ENCODE assay signal across 8 mouse cellular contexts in genomic region chr5:124426475-124427071, GRCm38 (mm10). TPM values are rescaled to one million over a fixed set of nuclear protein-coding genes. Genes with fewer than 3 reads are reported as not detected.
DNase-seq lines count a peak whose midpoint lies in the region; ATAC-seq and TF ChIP-seq lines count a peak whose summit lies in the region.

No protein-coding gene starts in this region.

- peaks cover 48% of the 10 kb centered on the region for H3K4me1 ChIP-seq in E14TG2a.4 (replicated peaks; ENCODE audit: low read depth, low read length)
- peaks cover 8% of the 10 kb centered on the region for H3K4me1 ChIP-seq in forebrain, embryonic 14.5 days (ENCODE audit: control insufficient read depth, insufficient read depth, low read length)
- H3K4me1 ChIP-seq in liver, embryonic 13.5 days (replicated peaks) = peaks cover 38% of the 10 kb centered on the region

- no peak for TF ChIP-seq CTCF in E14TG2a.4 (conservative IDR thresholded peaks at IDR 0.05; ENCODE audit: low read length)

- ATAC-seq in forebrain, embryonic 14.5 days = no peak
- no peak for ATAC-seq in liver, embryonic 13.5 days (ENCODE audit: low read depth)
- ATAC-seq in erythroid progenitor cell, adult 5-6 weeks (replicated peaks; ENCODE audit: low FRiP score, poor library complexity, severe bottlenecking) = no peak

- peak overlapping the region; percentile 69; the same call in 1 of the 2 replicates for H3K9ac ChIP-seq in forebrain, embryonic 14.5 days (ENCODE audit: low read length)
- peak overlapping the region; percentile 56 for H3K9ac ChIP-seq in liver, embryonic 13.5 days

- no peaks in the 10 kb centered on the region for H3K9me3 ChIP-seq in E14TG2a.4 (ENCODE audit: low read length)
- no peaks in the 10 kb centered on the region for H3K9me3 ChIP-seq in forebrain, embryonic 14.5 days (replicated peaks; ENCODE audit: control insufficient read depth, low read length)
- no peaks in the 10 kb centered on the region for H3K9me3 ChIP-seq in liver, embryonic 13.5 days (replicated peaks)

- H3K36me3 ChIP-seq in E14TG2a.4 (ENCODE audit: insufficient read depth, low read length) = peaks cover 15% of the 10 kb centered on the region
- no peaks in the 10 kb centered on the region for H3K36me3 ChIP-seq in forebrain, embryonic 14.5 days (ENCODE audit: control insufficient read depth, insufficient read depth, low read length)
- peaks cover 11% of the 10 kb centered on the region; the same call in 1 of the 2 replicates for H3K36me3 ChIP-seq in liver, embryonic 13.5 days

- H3K4me2 ChIP-seq in forebrain, embryonic 14.5 days (ENCODE audit: low read length) = peak overlapping the region; percentile 47
- H3K4me2 ChIP-seq in liver, embryonic 13.5 days = peak overlapping the region; percentile 86

- H3K27ac ChIP-seq in forebrain, embryonic 14.5 days (ENCODE audit: low read depth, low read length) = 0 out of 2 replicates have a peak overlapping the region, but pooled peaks have one; percentile 89
- H3K27ac ChIP-seq in liver, embryonic 13.5 days = peak overlapping the region; percentile 70

- peak; percentile 89 for DNase-seq in heart, adult 11 months
- no peak for DNase-seq in heart, postnatal 4 days
- no peak for DNase-seq in forebrain, embryonic 14.5 days (ENCODE audit: low spot score)
- no peak for DNase-seq in liver, embryonic 13.5 days
- no peak for DNase-seq in thymus, postnatal 14 days
- no peak for DNase-seq in adrenal gland, postnatal 25 days

- H3K4me3 ChIP-seq in E14TG2a.4 (replicated peaks; ENCODE audit: low read length) = peak overlapping the region; percentile 100
- peak overlapping the region; percentile 99 for H3K4me3 ChIP-seq in forebrain, embryonic 14.5 days (ENCODE audit: low read depth, low read length)
- peak overlapping the region; percentile 100 for H3K4me3 ChIP-seq in liver, embryonic 13.5 days (replicated peaks)

- WGBS in forebrain, embryonic 14.5 days = 93% methylated on average over 10 of the region's 10 CpGs
- WGBS in liver, embryonic 13.5 days (ENCODE audit: insufficient replicate concordance) = 81% methylated on average over 10 of the region's 10 CpGs

- H3K27me3 ChIP-seq in E14TG2a.4 (ENCODE audit: insufficient read depth, low read length) = no peaks in the 10 kb centered on the region
- H3K27me3 ChIP-seq in forebrain, embryonic 14.5 days (replicated peaks; ENCODE audit: control insufficient read depth, insufficient read depth, low read length) = no peaks in the 10 kb centered on the region
- no peaks in the 10 kb centered on the region for H3K27me3 ChIP-seq in liver, embryonic 13.5 days

RNA-seq across cellular contexts. Expression of gene Sbno1, which starts 0.8 kb away (rescaled TPM):
- 10 to 100 TPM; 72.7 to 76.8 TPM for total RNA-seq in heart, postnatal 4 days (2021)
- 64.7 and 85.1 TPM in 2 replicates for polyA plus RNA-seq in forebrain, embryonic 14.5 days (2014; fragmentation: Nextera tagmentation; extraction: Ambion mirVana)
- 50.7 and 64.9 TPM in 2 replicates for polyA plus RNA-seq in liver, embryonic 13.5 days (2015; fragmentation: Nextera tagmentation; extraction: Ambion mirVana)
- 43.6 and 59.9 TPM in 2 replicates for total RNA-seq in erythroid progenitor cell, adult 5-6 weeks (2015; ENCODE audit: low replicate concordance)
- 84.5 and 106 TPM in 2 replicates for total RNA-seq in erythroid progenitor cell, adult 5-6 weeks (2017; ENCODE audit: low replicate concordance)
- 91.4 and 104 TPM in 2 replicates for total RNA-seq in adrenal gland, postnatal 25 days (2021)

RNA-seq across cellular contexts. Expression of gene Kmt5a, which starts 13.2 kb away (rescaled TPM):
- total RNA-seq in heart, postnatal 4 days (2021) = 100 to 1,000 TPM; 130 to 132 TPM
- polyA plus RNA-seq in forebrain, embryonic 14.5 days (2014; fragmentation: Nextera tagmentation; extraction: Ambion mirVana) = 21.7 and 24.2 TPM in 2 replicates
- polyA plus RNA-seq in liver, embryonic 13.5 days (2015; fragmentation: Nextera tagmentation; extraction: Ambion mirVana) = 45.4 and 58.4 TPM in 2 replicates
- total RNA-seq in erythroid progenitor cell, adult 5-6 weeks (2015; ENCODE audit: low replicate concordance) = 307 and 377 TPM in 2 replicates
- 344 and 488 TPM in 2 replicates for total RNA-seq in erythroid progenitor cell, adult 5-6 weeks (2017; ENCODE audit: low replicate concordance)
- 216 and 296 TPM in 2 replicates for total RNA-seq in adrenal gland, postnatal 25 days (2021)

RNA-seq across cellular contexts. Expression of gene Rilpl2, which starts 51.6 kb away (rescaled TPM):
- 10 to 100 TPM in 1 of 2 experiments, 1 to 10 TPM in 1; 8.3 to 10.9 TPM for total RNA-seq in heart, postnatal 4 days (2021)
- 29.4 and 31.7 TPM in 2 replicates for polyA plus RNA-seq in forebrain, embryonic 14.5 days (2014; fragmentation: Nextera tagmentation; extraction: Ambion mirVana)
- polyA plus RNA-seq in liver, embryonic 13.5 days (2015; fragmentation: Nextera tagmentation; extraction: Ambion mirVana) = 9.9 and 10.3 TPM in 2 replicates
- total RNA-seq in erythroid progenitor cell, adult 5-6 weeks (2015; ENCODE audit: low replicate concordance) = 7.1 and 7.9 TPM in 2 replicates
- total RNA-seq in erythroid progenitor cell, adult 5-6 weeks (2017; ENCODE audit: low replicate concordance) = 5.3 and 7.0 TPM in 2 replicates
- total RNA-seq in adrenal gland, postnatal 25 days (2021) = 27.0 TPM in 2 replicates

RNA-seq across cellular contexts. Expression of gene Snrnp35, which starts 56.4 kb away (rescaled TPM):
- total RNA-seq in heart, postnatal 4 days (2021) = 10 to 100 TPM; 19.3 to 23.5 TPM
- 14.3 and 14.7 TPM in 2 replicates for polyA plus RNA-seq in forebrain, embryonic 14.5 days (2014; fragmentation: Nextera tagmentation; extraction: Ambion mirVana)
- 14.6 and 15.0 TPM in 2 replicates for polyA plus RNA-seq in liver, embryonic 13.5 days (2015; fragmentation: Nextera tagmentation; extraction: Ambion mirVana)
- 1.7 and 7.9 TPM in 2 replicates for total RNA-seq in erythroid progenitor cell, adult 5-6 weeks (2015; ENCODE audit: low replicate concordance)
- total RNA-seq in erythroid progenitor cell, adult 5-6 weeks (2017; ENCODE audit: low replicate concordance) = 9.0 TPM in 1 of 2 replicates, not detected in the other
- total RNA-seq in adrenal gland, postnatal 25 days (2021) = 20.7 TPM in 2 replicates
